Mouse (Mus musculus) hindbrain, embryonic 15.5 days (tissue): ENCODE results near the gene Clec2g. TPM values are rescaled to one million over a fixed set of nuclear protein-coding genes. Genes with fewer than 3 reads are reported as not detected.

ENCODE experiments used
- microRNA-seq: library from miRNA; unstranded; fragments of <30 nt; microRNA quantifications from one replicate; pipeline ENCODE4, GENCODE M21; 2016
- polyA plus RNA-seq: library from polyadenylated mRNA; unstranded; fragments of >200 nt; fragmentation: Nextera tagmentation; extraction: Ambion mirVana; gene quantifications from 2 replicates; pipeline ENCODE4 v1.2.1, GENCODE M21; 2015

Clec2g gene
- polyA plus RNA-seq, 1 experiment from 2014 or later = not detected

Small RNAs within 50 kb of the gene (microRNA-seq; reads per million reads assigned to microRNA genes)
- gene Gm27336 (not detected), gene Mir7649 (not detected)

Other genes starting within 250 kb of the Clec2g start
- 0.31 and 0.94 TPM in 2 replicates for gene Klrb1, start 211.3 kb upstream of the Clec2g start, polyA plus RNA-seq
- 0.12 TPM in 1 of 2 replicates, not detected in the other for gene Klrb1c, start 145.2 kb upstream of the Clec2g start, polyA plus RNA-seq
- not detected in 2 replicates for gene Gm44511, start 108.1 kb upstream of the Clec2g start, polyA plus RNA-seq
- not detected in 2 replicates for gene Klrb1b, start 108.0 kb upstream of the Clec2g start, polyA plus RNA-seq
- 0.07 TPM in 1 of 2 replicates, not detected in the other for gene Clec2i, start 46.8 kb upstream of the Clec2g start, polyA plus RNA-seq
- 0.38 and 0.46 TPM in 2 replicates for gene BC035044, start 43.3 kb upstream of the Clec2g start, polyA plus RNA-seq
- gene Klrb1f, start 111.5 kb downstream of the Clec2g start, polyA plus RNA-seq = 0.34 and 0.51 TPM in 2 replicates
- gene Clec2e, start 166.5 kb downstream of the Clec2g start, polyA plus RNA-seq = not detected in 2 replicates
- 0.12 and 0.13 TPM in 2 replicates for gene Clec2d, start 246.2 kb downstream of the Clec2g start, polyA plus RNA-seq